Mouse (Mus musculus) heart, adult 9 months (tissue): ENCODE measurements around the gene Olfr1295.

Experiments used
- DNase-seq, 2 experiments: peaks; one replicate each; pipeline ENCODE4 v3.0.0; 2022; ENCODE audit warnings: low spot score in 2 of 2

Olfr1295 gene

GRCm38 (mm10) chr2:111569581-111569980 lies at the start of gene Olfr1295:
Gene Olfr1295, minus strand, starts transcription at chr2:111569681.
- DNase-seq = no peak

GRCm38 (mm10) chr2:111540191-111540590 lies 29.3 kb downstream of the Olfr1295 start, which contains the start of gene Olfr1294:
Gene Olfr1294, minus strand, starts transcription at chr2:111540291.
- no peak for DNase-seq

GRCm38 (mm10) chr2:111524903-111525302 lies 44.6 kb downstream of the Olfr1295 start, which contains the start of gene Olfr1293-ps:
Gene Olfr1293-ps, plus strand, starts transcription at chr2:111525203.
- DNase-seq = no peak

- DNase-seq = no peak
Observed at GRCm38 (mm10) chr2:111517451-111517850, 52.0 kb downstream of the Olfr1295 start.
